Mouse (Mus musculus) CH12.LX (cell line): Measurements from ENCODE around the gene Podnl1.

Experiments
- BHLHE40 ChIP-seq: IDR thresholded peaks from 2 replicates; pipeline ENCODE4 v1.6.1; 2011; ENCODE audit warnings: mild to moderate bottlenecking, low read depth, low read length, improper control_type of control experiment
- CTCF ChIP-seq, 2 experiments: IDR thresholded peaks in 1 of 2; conservative IDR thresholded peaks in 1 of 2; 2 replicates each; pipeline ENCODE4 v1.5.1; 2011 to 2012; ENCODE audit warnings: low read depth in 2 of 2, low read length in 2 of 2, improper control_type of control experiment in 1 of 2, inconsistent platforms in 1 of 2, mild to moderate bottlenecking in 1 of 2, moderate library complexity in 1 of 2
- POLR2A ChIP-seq: IDR thresholded peaks from 2 replicates; pipeline ENCODE4 v1.6.1; 2011; ENCODE audit warnings: low read depth, mild to moderate bottlenecking, improper control_type of control experiment, low read length
- ZNF384 ChIP-seq: IDR thresholded peaks from 2 replicates; pipeline ENCODE4 v1.6.1; 2012; ENCODE audit warnings: low read depth, low read length, improper control_type of control experiment, inconsistent platforms

GRCm38 (mm10) chr8:84089277-84089676, 36.5 kb upstream of the Podnl1 start:
- no peak for TF ChIP-seq POLR2A
- no peak for TF ChIP-seq CTCF (conservative IDR thresholded peaks at IDR 0.05 in 1 of 2, IDR thresholded peaks at IDR 0.05 in 1 of 2; ENCODE audit: low read depth in 2 of 2, low read length in 2 of 2)
- no peak for TF ChIP-seq BHLHE40
- TF ChIP-seq ZNF384: no peak
